Mouse (Mus musculus) heart, postnatal 25 days (tissue): ENCODE data around the gene Chrnb4. TPM values are rescaled to one million over a fixed set of nuclear protein-coding genes. Genes with fewer than 3 reads are reported as not detected.

ENCODE experiments used
- DNase-seq: peaks from one replicate; pipeline ENCODE4 v3.0.0; 2022; ENCODE audit warnings: low spot score
- intact Hi-C: fragments of 180-260 bp; cut with DNase I; formaldehyde crosslinking; loops from one replicate; pipeline ENCODE4 v1.15.1; 2025
- total RNA-seq, 2 experiments: library from RNA; stranded (reverse); gene quantifications; 2 replicates each; pipeline ENCODE4 v1.2.3; 2021

Chrnb4 gene
- total RNA-seq, result not detected

DNA sequence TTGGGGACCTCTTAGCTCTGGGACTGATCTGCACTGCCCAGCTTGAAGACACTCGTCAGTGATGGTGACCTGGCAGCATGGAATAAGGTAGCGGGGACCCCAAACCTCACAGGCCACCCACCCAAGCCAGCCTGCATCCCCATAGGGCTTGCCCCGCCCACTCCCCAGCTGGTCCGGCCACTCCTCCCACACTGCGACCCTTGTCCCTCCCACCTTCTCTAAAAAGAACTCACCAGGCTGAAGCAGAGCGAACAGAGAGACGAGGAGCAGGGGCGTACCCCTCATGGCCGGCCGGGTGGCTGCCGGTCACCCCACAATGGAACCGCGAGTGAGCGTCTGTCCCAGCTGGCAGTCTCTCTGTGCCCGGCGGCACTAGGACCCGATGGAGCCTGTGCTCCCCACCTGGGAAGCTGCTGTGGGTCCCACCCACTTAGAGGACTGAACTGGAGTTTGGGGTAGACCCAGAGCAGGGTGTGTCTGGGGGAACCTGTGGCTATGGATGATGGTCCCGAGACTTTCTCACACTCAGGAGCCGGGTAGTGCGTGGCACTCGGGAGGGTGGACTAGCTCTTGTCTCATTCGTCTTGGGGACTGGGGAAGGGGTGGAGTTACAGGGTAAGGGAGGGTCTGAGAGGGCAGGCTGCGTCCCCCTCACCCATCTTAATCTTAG lies at the start of gene Chrnb4:
Gene Chrnb4, minus strand, starts transcription at position 569 of the 670 bp plus-strand sequence.
- intact Hi-C loops, result no loop called here
- DNase-seq, result no peak

GRCm38 (mm10) chr9:55096870-55097269 lies 48.3 kb upstream of the Chrnb4 start:
- intact Hi-C loops, result no loop called here

DNA sequence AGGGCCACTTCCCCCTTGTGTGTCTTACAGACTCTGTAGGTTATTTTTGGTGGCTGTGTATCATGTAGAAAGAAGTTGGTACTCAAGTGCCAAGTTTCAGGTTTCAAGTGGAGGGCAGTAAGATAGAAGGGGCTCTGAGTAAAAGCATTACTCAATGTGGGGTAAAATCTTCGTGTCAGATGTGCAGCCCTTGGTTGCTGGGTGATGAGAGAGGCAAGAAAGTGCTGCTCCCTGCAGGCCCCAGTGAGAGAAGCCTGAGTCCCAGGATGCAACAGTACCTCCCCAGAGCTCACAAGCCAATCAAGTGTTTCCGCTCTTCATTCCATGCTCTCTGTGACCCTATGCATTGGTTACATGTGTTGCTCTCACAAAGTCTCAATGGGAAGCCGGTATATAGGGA lies 47.5 kb upstream of the Chrnb4 start:
- intact Hi-C loops, result no loop called here
- no peak for DNase-seq

More at GRCm38 (mm10) chr9:55096870-55097269, 48.3 kb upstream of the Chrnb4 start:
- DNase-seq, result no peak

DNA sequence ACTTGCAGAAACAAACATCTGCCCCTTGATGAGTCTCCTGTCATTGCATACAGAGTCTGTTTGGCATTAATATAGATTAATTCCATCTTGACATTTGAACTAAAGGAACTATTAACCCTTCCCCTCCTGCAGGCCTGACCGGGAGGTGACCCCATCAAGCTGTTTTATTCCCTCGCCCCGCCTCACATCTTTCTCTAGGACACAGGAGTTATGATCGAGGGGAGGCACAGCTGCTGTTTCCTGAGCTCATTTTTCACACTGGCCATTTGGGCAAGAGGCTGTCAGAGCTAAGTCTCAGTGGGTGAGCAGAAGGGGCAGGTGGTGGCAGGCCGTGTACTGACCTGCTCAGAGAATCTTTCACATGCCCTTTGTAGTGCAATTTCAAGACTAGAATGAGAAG lies 41.6 kb upstream of the Chrnb4 start:
- intact Hi-C loops, result no loop called here
- no peak for DNase-seq

GRCm38 (mm10) chr9:55089226-55089625 lies 40.6 kb upstream of the Chrnb4 start:
- no peak for DNase-seq
- intact Hi-C loops, result no loop called here

DNA sequence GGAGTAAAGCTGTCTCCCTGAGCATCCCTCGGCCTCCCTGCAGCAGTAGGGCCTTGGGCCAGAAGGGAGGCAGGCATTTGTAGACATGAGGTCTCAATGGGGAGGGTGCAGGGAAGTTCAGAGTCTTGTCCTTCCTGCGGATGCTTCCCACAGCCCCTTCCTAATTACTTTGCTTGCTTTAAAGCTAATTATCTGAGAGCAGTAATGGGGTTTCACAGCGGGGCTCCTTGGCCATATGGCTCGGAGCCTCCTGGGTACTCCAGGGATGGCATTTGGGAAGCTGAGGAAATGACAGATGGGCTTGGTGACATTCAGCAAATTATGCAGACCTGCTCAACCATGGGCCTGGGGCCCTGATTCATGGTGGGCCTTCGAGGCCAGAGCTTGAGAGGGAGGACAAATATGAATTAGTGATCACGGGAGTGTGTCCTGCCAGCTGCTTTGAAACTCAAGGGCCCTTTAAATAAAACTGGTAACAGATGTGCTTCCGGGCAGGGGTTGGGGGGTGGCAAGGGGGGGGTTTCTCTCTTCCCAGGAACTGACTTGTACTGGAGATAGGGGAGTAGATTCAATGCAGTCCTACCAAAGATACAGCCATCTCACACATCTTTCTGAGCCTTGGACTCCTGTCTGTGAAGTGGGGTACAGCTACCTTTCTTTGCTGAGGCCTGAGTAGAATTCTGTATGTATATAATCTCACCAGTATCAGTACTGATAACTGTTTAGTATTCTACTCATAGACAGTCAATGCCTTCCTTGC lies 34.8 kb upstream of the Chrnb4 start:
- intact Hi-C loops, result no loop called here
- DNase-seq, result no peak

DNA sequence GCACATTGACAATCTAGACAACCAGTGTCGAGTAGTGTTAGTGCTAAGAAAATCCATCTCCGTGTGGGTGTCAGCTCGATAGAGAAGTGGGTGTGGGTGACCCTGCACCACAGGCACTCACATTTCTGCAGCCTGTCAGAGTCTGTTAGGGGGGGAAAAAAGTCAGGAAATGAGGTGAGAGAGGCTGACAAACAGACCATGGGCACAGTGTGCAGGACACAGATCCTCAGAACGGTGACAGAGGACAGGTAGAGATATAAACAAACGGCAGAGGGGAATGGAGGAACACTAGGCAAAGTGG lies 19.3 kb upstream of the Chrnb4 start:
- intact Hi-C loops, result no loop called here
- no peak for DNase-seq

DNA sequence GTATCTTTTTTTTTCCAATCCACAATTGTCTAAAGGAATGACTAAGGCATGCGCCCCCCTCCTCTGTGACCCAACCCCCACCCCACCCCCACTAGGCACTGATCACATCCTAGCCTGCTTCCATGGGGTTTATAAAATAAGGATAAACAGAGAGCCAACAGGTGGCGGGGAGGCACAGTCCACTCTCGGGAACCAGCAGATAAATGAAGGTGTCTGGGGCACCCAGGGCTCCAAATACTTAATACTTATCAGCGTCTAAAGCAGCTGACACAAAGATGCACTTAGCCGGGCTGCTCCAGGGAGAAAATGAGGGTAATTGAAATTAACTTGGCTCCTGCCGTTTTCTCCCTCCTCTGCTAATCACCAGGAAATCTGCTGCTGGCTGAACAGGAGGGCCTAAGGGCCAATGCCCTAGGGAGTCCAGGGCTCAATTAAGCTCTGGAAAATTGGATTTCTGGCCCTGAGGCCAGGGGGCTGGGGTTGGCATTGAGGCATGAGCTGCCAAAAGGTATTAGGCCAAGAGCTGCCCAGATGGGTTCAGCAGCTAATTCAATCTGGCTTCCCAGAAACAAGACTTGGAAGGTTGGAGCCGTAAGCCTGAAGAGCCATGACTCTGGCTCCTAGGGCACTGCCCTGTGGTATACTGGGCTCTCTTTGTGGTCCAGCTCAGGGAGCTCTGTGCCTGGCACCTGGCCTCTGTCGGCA lies 18.8 kb upstream of the Chrnb4 start:
- intact Hi-C loops, result no loop called here
- DNase-seq, result no peak

GRCm38 (mm10) chr9:55065241-55065640 lies 16.7 kb upstream of the Chrnb4 start:
- intact Hi-C loops, result no loop called here
- no peak for DNase-seq

- intact Hi-C loops, result no loop called here
- DNase-seq, result no peak
Observed at GRCm38 (mm10) chr9:55058067-55058466, 9.5 kb upstream of the Chrnb4 start.

GRCm38 (mm10) chr9:55055386-55055930 lies 6.9 kb upstream of the Chrnb4 start:
- no peak for DNase-seq
- intact Hi-C loops, result no loop called here

DNA sequence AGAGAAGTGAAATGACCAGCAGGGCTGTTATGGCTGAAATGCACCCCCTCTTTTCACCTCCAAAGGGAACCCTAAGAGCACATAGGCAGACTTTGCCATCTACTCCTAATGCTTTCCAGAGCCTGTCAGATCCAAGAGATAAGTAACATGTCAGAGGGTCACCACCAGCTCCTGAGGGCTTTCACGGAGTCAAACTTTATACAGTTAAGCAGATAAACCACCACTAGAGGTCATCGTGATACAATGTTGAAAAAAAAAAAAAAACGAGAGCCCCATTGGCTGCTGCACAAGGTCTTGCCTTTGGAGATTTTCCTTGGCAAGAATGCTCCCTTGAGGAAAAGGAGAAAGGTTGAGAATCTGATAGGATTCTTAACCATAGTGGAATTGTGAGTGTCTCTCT lies 1.8 kb downstream of the Chrnb4 start:
- intact Hi-C loops, result no loop called here

GRCm38 (mm10) chr9:55045001-55045400 lies 3.6 kb downstream of the Chrnb4 start:
- intact Hi-C loops, result no loop called here

More for the DNA sequence above, 1.8 kb downstream of the Chrnb4 start:
- no peak for DNase-seq

DNA sequence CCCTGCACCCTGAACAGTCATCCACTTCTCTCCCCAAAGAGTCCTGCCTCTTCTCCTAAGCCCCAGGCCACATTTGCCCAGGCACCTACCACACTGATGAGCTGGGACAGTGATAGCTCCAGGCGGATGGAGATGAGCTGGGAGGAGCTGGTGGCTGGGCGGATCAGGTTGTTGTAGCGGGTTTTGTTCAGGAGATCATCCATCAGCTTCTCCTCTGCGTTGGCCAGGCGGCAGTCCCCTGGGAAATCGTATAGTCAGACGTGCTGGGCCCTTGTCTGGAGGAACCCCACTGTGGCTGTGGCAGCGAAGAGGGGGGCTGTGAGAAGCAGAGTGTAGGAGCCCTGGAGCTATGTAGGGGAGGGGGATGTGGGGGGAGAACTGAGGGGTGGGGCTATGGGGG lies 4.9 kb downstream of the Chrnb4 start:
- no peak for DNase-seq
- intact Hi-C loops, result no loop called here

More at GRCm38 (mm10) chr9:55045001-55045400, 3.6 kb downstream of the Chrnb4 start:
- DNase-seq, result no peak

DNA sequence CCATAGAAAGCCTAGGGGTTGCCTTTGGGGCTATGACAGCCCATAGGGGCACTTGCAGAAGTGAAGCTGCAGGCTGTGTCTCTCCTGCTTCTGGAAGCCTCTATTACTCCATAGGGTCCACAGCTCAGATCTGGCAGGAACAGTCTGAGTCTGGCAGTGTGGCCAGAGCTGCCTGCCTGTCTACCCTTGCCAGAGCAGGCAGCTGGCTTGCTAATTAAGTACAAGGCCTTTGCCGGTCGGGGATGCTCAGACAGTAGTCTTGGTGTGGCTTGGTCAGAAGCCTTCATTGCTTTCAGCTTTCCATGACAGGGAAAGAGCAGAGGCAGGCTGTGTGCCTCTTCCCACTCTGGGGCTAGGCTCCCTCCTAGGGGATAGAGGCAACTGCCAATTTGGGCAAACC lies 7.2 kb downstream of the Chrnb4 start:
- no peak for DNase-seq
- intact Hi-C loops, result no loop called here

GRCm38 (mm10) chr9:55039983-55040382 lies 8.6 kb downstream of the Chrnb4 start:
- intact Hi-C loops, result no loop called here
- DNase-seq, result no peak

GRCm38 (mm10) chr9:55038948-55039347 lies 9.6 kb downstream of the Chrnb4 start:
- intact Hi-C loops, result no loop called here

GRCm38 (mm10) chr9:55031435-55032167 lies 17.0 kb downstream of the Chrnb4 start:
- no peak for DNase-seq
- intact Hi-C loops, result no loop called here

More at GRCm38 (mm10) chr9:55038948-55039347, 9.6 kb downstream of the Chrnb4 start:
- no peak for DNase-seq

- intact Hi-C loops, result no loop called here
- DNase-seq, result no peak
Observed at GRCm38 (mm10) chr9:55026275-55026663, 22.3 kb downstream of the Chrnb4 start, which contains the start of gene Chrna3. Gene Chrna3, minus strand, starts transcription at chr9:55026562.
